Mouse (Mus musculus) neural tube, embryonic 12.5 days (tissue): ENCODE results near the gene Plscr1. TPM values are rescaled to one million over a fixed set of nuclear protein-coding genes. Genes with fewer than 3 reads are reported as not detected.
A peak's percentile ranks its signal among the peaks of the same experiment; 100 is the strongest.

ENCODE experiments used
- ATAC-seq: fragments of 200-750 bp; cut with Nextera tagmentation; 2 replicates; pipeline ENCODE4 v1.8.0; 2017; ENCODE audit warnings: low read depth, mild to moderate bottlenecking, moderate TSS enrichment, moderate library complexity; ENCODE audit not compliant: low FRiP score
- H3K27ac ChIP-seq: fragments of 300-500 bp; sonication (generic); 2 replicates; pipeline ENCODE4 v1.5.1; 2016
- H3K27me3 ChIP-seq: fragments of 300-500 bp; sonication (generic); replicated peaks from 2 replicates; pipeline ENCODE4 v1.6.1; 2016; ENCODE audit warnings: mild to moderate bottlenecking
- H3K36me3 ChIP-seq: fragments of 300-500 bp; sonication (generic); 2 replicates; pipeline ENCODE4 v1.6.1; 2016; ENCODE audit warnings: mild to moderate bottlenecking
- H3K4me1 ChIP-seq: fragments of 300-500 bp; sonication (generic); 2 replicates; pipeline ENCODE4 v1.6.1; 2016
- H3K4me2 ChIP-seq: fragments of 300-500 bp; sonication (generic); replicated peaks from 2 replicates; pipeline ENCODE4 v1.6.1; 2016; ENCODE audit warnings: mild to moderate bottlenecking
- H3K4me3 ChIP-seq: fragments of 300-500 bp; sonication (generic); 2 replicates; pipeline ENCODE4 v1.5.1; 2016
- H3K9ac ChIP-seq: fragments of 300-500 bp; sonication (generic); 2 replicates; pipeline ENCODE4 v1.6.1; 2016; ENCODE audit warnings: mild to moderate bottlenecking
- H3K9me3 ChIP-seq: fragments of 300-500 bp; sonication (generic); 2 replicates; pipeline ENCODE4 v1.6.1; 2016; ENCODE audit warnings: mild to moderate bottlenecking
- WGBS: fragments of 180-500 bp; shearing (Covaris S2); methylation state at CpG from one replicate; pipeline ENCODE4 v1.1.7; 2016; 5-methylcytosine and 5-hydroxymethylcytosine counted together
- polyA plus RNA-seq: library from polyadenylated mRNA; unstranded; fragments of >200 nt; fragmentation: Nextera tagmentation; extraction: Ambion mirVana; gene quantifications from 2 replicates; pipeline ENCODE4 v1.2.1, GENCODE M21; 2016

The Plscr1 gene
- polyA plus RNA-seq, 1 experiment from 2014 or later, result 20.8 TPM

GRCm38 (mm10) chr9:92226795-92227194, 22.8 kb upstream of the Plscr1 start:
- Histone ChIP-seq H3K27me3 (no peaks in the 10 kb centered on the region), H3K4me3 (no peak overlapping the region), H3K4me2 (no peak overlapping the region), H3K9ac (no peak overlapping the region), H3K4me1 (no peaks in the 10 kb centered on the region), H3K36me3 (no peaks in the 10 kb centered on the region), H3K9me3 (no peaks in the 10 kb centered on the region), H3K27ac (no peak overlapping the region)
- whole genome bisulfite sequencing, result 94% methylated on average over 3 of the region's 3 CpGs
- ATAC-seq, result no peak

GRCm38 (mm10) chr9:92228867-92229832, 20.4 kb upstream of the Plscr1 start:
- H3K4me1 ChIP-seq, result no peaks in the 10 kb centered on the region
- H3K27ac ChIP-seq, result no peak overlapping the region
- no peaks in the 10 kb centered on the region for H3K27me3 ChIP-seq
- H3K36me3 ChIP-seq, result no peaks in the 10 kb centered on the region
- no peak overlapping the region for H3K4me3 ChIP-seq
- no peaks in the 10 kb centered on the region for H3K9me3 ChIP-seq
- ATAC-seq, result no peak
- H3K9ac ChIP-seq, result no peak overlapping the region
- no peak overlapping the region for H3K4me2 ChIP-seq
- 84% methylated on average over 16 of the region's 16 CpGs for WGBS

GRCm38 (mm10) chr9:92229833-92230205, 19.7 kb upstream of the Plscr1 start:
- Histone ChIP-seq H3K4me3 (no peak overlapping the region), H3K9me3 (no peaks in the 10 kb centered on the region), H3K4me2 (no peak overlapping the region), H3K27me3 (no peaks in the 10 kb centered on the region), H3K27ac (no peak overlapping the region), H3K4me1 (no peaks in the 10 kb centered on the region), H3K9ac (no peak overlapping the region), H3K36me3 (no peaks in the 10 kb centered on the region)
- ATAC-seq, result no peak
- WGBS, result 74% methylated on average over 2 of the region's 2 CpGs

DNA sequence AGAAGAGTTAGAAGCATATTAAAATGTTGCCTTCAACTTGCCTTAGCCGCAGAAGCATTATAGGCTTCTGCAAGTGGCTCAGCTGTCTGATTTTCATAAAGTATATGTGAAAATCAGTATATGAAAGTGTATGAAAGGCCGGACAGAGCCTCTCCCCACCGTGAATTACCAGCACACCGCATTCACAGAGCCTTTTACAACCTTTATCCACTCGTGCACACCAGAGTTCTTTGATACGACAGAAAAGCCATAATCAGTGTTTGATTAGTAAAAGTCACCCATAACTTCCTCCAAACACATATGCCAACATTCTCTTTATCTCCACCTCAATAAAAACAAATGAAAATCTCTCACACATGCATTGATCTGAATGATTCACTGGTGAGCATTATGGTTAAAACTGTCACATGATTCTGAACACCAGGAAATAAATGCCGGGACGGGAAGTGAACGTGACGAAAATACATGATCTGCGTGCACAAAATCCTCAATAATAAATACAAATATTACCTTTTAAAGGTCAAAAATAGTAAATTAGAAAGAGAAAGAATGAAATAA, 14.6 kb upstream of the Plscr1 start:
- no peaks in the 10 kb centered on the region for H3K27me3 ChIP-seq
- no peaks in the 10 kb centered on the region for H3K4me1 ChIP-seq
- H3K9ac ChIP-seq, result no peak overlapping the region
- H3K4me2 ChIP-seq, result no peak overlapping the region
- no peak overlapping the region for H3K4me3 ChIP-seq
- 87% methylated on average over 11 of the region's 11 CpGs for WGBS
- H3K36me3 ChIP-seq, result no peaks in the 10 kb centered on the region
- ATAC-seq, result no peak
- H3K9me3 ChIP-seq, result no peaks in the 10 kb centered on the region
- H3K27ac ChIP-seq, result no peak overlapping the region

GRCm38 (mm10) chr9:92248773-92249446, 640 bp upstream of the Plscr1 start:
- no peak overlapping the region for H3K9ac ChIP-seq
- H3K9me3 ChIP-seq, result no peaks in the 10 kb centered on the region
- H3K27me3 ChIP-seq, result no peaks in the 10 kb centered on the region
- H3K36me3 ChIP-seq, result no peaks in the 10 kb centered on the region
- no peaks in the 10 kb centered on the region for H3K4me1 ChIP-seq
- no peak overlapping the region for H3K27ac ChIP-seq
- H3K4me3 ChIP-seq, result no peak overlapping the region
- ATAC-seq, result no peak
- 83% methylated on average over 7 of the region's 7 CpGs for WGBS
- no peak overlapping the region for H3K4me2 ChIP-seq

GRCm38 (mm10) chr9:92249987-92250772, 630 bp downstream of the Plscr1 start:
- ATAC-seq, result peak; percentile 92
- Histone ChIP-seq H3K27ac (no peak overlapping the region), H3K9ac (peak overlapping the region; percentile 66), H3K4me2 (peak overlapping the region; percentile 67), H3K27me3 (no peaks in the 10 kb centered on the region), H3K9me3 (no peaks in the 10 kb centered on the region), H3K36me3 (no peaks in the 10 kb centered on the region), H3K4me1 (no peaks in the 10 kb centered on the region), H3K4me3 (peak overlapping the region; percentile 61)
- WGBS, result under 1% methylated on average over 40 of the region's 40 CpGs

DNA sequence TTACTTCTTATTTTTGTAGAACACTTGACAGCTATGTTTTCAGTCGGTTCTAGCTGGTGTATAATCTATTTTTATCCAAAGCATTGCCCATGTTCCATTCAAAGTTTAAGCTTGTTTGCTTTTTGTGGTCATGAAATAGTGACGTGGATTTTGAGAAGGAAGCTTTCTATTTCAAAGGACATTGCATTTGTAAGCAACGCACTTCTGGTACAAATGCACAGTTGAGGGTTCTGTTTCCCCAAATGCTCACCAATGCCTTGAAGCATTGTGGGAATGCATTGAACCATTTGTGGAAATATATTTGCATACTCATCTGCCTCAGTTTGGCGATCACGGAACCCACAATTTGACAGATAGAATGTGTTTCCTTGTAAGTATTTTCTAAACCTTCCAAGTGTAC, 3.2 kb downstream of the Plscr1 start:
- Histone ChIP-seq H3K9me3 (no peaks in the 10 kb centered on the region), H3K36me3 (no peaks in the 10 kb centered on the region), H3K4me3 (no peak overlapping the region), H3K27me3 (no peaks in the 10 kb centered on the region), H3K4me2 (no peak overlapping the region), H3K9ac (no peak overlapping the region), H3K4me1 (no peaks in the 10 kb centered on the region), H3K27ac (no peak overlapping the region)
- ATAC-seq, result no peak
- WGBS, result 88% methylated on average over 5 of the region's 5 CpGs

DNA sequence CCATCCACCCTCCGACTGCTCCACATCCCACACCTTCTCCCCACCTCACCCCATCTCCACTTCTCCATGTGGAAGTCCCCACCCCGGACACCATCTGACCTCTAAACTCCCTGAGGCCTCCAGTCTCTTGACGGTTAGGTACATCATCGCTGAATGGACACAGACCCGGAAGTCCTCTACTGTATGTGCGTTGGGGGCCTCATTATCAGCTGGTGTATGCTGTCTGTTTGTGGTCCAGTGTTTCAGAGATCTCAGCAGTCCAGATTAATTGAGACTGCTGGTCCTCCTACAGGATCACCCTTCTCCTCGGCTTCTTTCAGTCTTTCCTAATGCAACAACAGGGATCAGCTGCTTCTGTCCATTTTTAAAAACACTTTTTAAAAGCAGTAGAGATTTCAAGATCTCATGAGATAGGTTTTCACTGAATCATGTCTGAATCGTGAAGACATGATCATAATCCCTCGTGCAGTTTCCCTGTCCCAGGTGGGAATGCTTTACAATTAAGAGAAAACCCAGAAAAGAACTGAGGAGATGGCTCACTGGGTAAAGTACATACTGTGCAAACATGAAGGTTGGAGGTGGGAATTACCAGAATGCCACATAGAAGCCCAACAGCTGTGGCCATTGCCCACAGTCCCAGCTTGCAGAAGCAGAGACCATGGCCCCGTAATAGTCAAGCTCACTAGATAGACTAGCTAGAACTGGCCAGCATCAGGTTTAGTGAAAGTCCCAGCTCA, 4.2 kb downstream of the Plscr1 start:
- Histone ChIP-seq H3K9ac (no peak overlapping the region), H3K4me1 (no peaks in the 10 kb centered on the region), H3K36me3 (no peaks in the 10 kb centered on the region), H3K27me3 (no peaks in the 10 kb centered on the region), H3K4me2 (no peak overlapping the region), H3K27ac (no peak overlapping the region), H3K9me3 (no peaks in the 10 kb centered on the region), H3K4me3 (no peak overlapping the region)
- 92% methylated on average over 10 of the region's 10 CpGs for WGBS
- ATAC-seq, result no peak

- no peaks in the 10 kb centered on the region for H3K9me3 ChIP-seq
- no peak overlapping the region for H3K4me2 ChIP-seq
- WGBS, result 92% methylated on average over 7 of the region's 7 CpGs
- H3K4me3 ChIP-seq, result no peak overlapping the region
- H3K27me3 ChIP-seq, result no peaks in the 10 kb centered on the region
- no peaks in the 10 kb centered on the region for H3K36me3 ChIP-seq
- no peak for ATAC-seq
- no peak overlapping the region for H3K27ac ChIP-seq
- no peaks in the 10 kb centered on the region for H3K4me1 ChIP-seq
- H3K9ac ChIP-seq, result no peak overlapping the region
These were observed 11.1 kb downstream of the Plscr1 start for GRCm38 (mm10) chr9:92260481-92261159.

- peaks cover 11% of the 10 kb centered on the region; the same call in 1 of the 2 replicates for H3K36me3 ChIP-seq
- no peak for ATAC-seq
- H3K9me3 ChIP-seq, result no peaks in the 10 kb centered on the region
- no peaks in the 10 kb centered on the region for H3K4me1 ChIP-seq
- no peak overlapping the region for H3K9ac ChIP-seq
- no peak overlapping the region for H3K4me2 ChIP-seq
- WGBS, result 92% methylated on average over 4 of the region's 4 CpGs
- no peak overlapping the region for H3K27ac ChIP-seq
- H3K27me3 ChIP-seq, result no peaks in the 10 kb centered on the region
- H3K4me3 ChIP-seq, result no peak overlapping the region
These were observed 16.2 kb downstream of the Plscr1 start for GRCm38 (mm10) chr9:92265719-92266118.

GRCm38 (mm10) chr9:92266558-92267171, 17.1 kb downstream of the Plscr1 start:
- 71% methylated on average over 8 of the region's 8 CpGs for WGBS
- Histone ChIP-seq H3K4me1 (no peaks in the 10 kb centered on the region), H3K4me2 (no peak overlapping the region), H3K36me3 (peaks cover 11% of the 10 kb centered on the region; the same call in 1 of the 2 replicates), H3K9me3 (no peaks in the 10 kb centered on the region), H3K27ac (no peak overlapping the region), H3K9ac (no peak overlapping the region), H3K27me3 (no peaks in the 10 kb centered on the region), H3K4me3 (no peak overlapping the region)
- no peak for ATAC-seq
